Mouse (Mus musculus): Measurements from ENCODE around the gene Hoxc9. TPM values are rescaled to one million over a fixed set of nuclear protein-coding genes. Genes with fewer than 3 reads are reported as not detected.

Hoxc9 gene
- polyA plus RNA-seq, 1 experiment, result 0.22 TPM

GRCm38 (mm10) chr15:103009265-103010111 lies 33.2 kb downstream of the Hoxc9 start:
- H3K27me3 ChIP-seq (ENCODE audit: control insufficient read depth, insufficient read depth, low read length), result peaks cover 64% of the 10 kb centered on the region
- H3K4me3 ChIP-seq (ENCODE audit: low read depth, low read length), result peak overlapping the region; percentile 54
- no peak for TF ChIP-seq CTCF (IDR thresholded peaks at IDR 0.05; ENCODE audit: extremely low read depth, insufficient read length, insufficient replicate concordance, low read depth, low read length)
- TF ChIP-seq POLR2A (IDR thresholded peaks at IDR 0.05; ENCODE audit: low read depth, low read length), result no peak
- WGBS, result 4% methylated on average over 27 of the region's 27 CpGs
- peak overlapping the region; percentile 68 for H3K27ac ChIP-seq (ENCODE audit: insufficient read depth, low read depth, low read length)
- H3K36me3 ChIP-seq (ENCODE audit: control insufficient read depth, insufficient read depth, low read length), result no peaks in the 10 kb centered on the region
- H3K4me1 ChIP-seq (ENCODE audit: control insufficient read depth, insufficient read depth, insufficient read length, low read length), result peaks cover 2% of the 10 kb centered on the region

GRCm38 (mm10) chr15:103010112-103010846 lies 34.0 kb downstream of the Hoxc9 start:
- peaks cover 2% of the 10 kb centered on the region for H3K4me1 ChIP-seq (ENCODE audit: control insufficient read depth, insufficient read depth, insufficient read length, low read length)
- 6% methylated on average over 31 of the region's 31 CpGs for WGBS
- H3K27me3 ChIP-seq (ENCODE audit: control insufficient read depth, insufficient read depth, low read length), result peaks cover 71% of the 10 kb centered on the region
- H3K27ac ChIP-seq (ENCODE audit: insufficient read depth, low read depth, low read length), result peak overlapping the region; percentile 68
- TF ChIP-seq CTCF (IDR thresholded peaks at IDR 0.05; ENCODE audit: extremely low read depth, insufficient read length, insufficient replicate concordance, low read depth, low read length) (no peak), POLR2A (IDR thresholded peaks at IDR 0.05; ENCODE audit: low read depth, low read length) (no peak)
- peak overlapping the region; percentile 54 for H3K4me3 ChIP-seq (ENCODE audit: low read depth, low read length)
- no peaks in the 10 kb centered on the region for H3K36me3 ChIP-seq (ENCODE audit: control insufficient read depth, insufficient read depth, low read length)

- Histone ChIP-seq H3K27me3 (ENCODE audit: control insufficient read depth, insufficient read depth, low read length) (peaks cover 71% of the 10 kb centered on the region), H3K4me3 (ENCODE audit: low read depth, low read length) (peak overlapping the region; percentile 54), H3K36me3 (ENCODE audit: control insufficient read depth, insufficient read depth, low read length) (no peaks in the 10 kb centered on the region), H3K27ac (ENCODE audit: insufficient read depth, low read depth, low read length) (peak overlapping the region; percentile 68; the same call in 1 of the 2 replicates), H3K4me1 (ENCODE audit: control insufficient read depth, insufficient read depth, insufficient read length, low read length) (peaks cover 2% of the 10 kb centered on the region)
- TF ChIP-seq CTCF (IDR thresholded peaks at IDR 0.05; ENCODE audit: extremely low read depth, insufficient read length, insufficient replicate concordance, low read depth, low read length) (no peak), POLR2A (IDR thresholded peaks at IDR 0.05; ENCODE audit: low read depth, low read length) (no peak)
- WGBS, result 7% methylated on average over 28 of the region's 28 CpGs
These were observed 34.8 kb downstream of the Hoxc9 start for GRCm38 (mm10) chr15:103010847-103011555.

GRCm38 (mm10) chr15:103011928-103012486 lies 35.8 kb downstream of the Hoxc9 start:
- Histone ChIP-seq H3K4me1 (ENCODE audit: control insufficient read depth, insufficient read depth, insufficient read length, low read length) (peaks cover 2% of the 10 kb centered on the region), H3K27ac (ENCODE audit: insufficient read depth, low read depth, low read length) (peak overlapping the region; percentile 16; the same call in 1 of the 2 replicates), H3K27me3 (ENCODE audit: control insufficient read depth, insufficient read depth, low read length) (peaks cover 66% of the 10 kb centered on the region), H3K36me3 (ENCODE audit: control insufficient read depth, insufficient read depth, low read length) (no peaks in the 10 kb centered on the region), H3K4me3 (ENCODE audit: low read depth, low read length) (peak overlapping the region; percentile 40)
- TF ChIP-seq CTCF (IDR thresholded peaks at IDR 0.05; ENCODE audit: extremely low read depth, insufficient read length, insufficient replicate concordance, low read depth, low read length), result no peak
- TF ChIP-seq POLR2A (IDR thresholded peaks at IDR 0.05; ENCODE audit: low read depth, low read length), result no peak
- WGBS, result 15% methylated on average over 26 of the region's 26 CpGs

GRCm38 (mm10) chr15:103013238-103013984 lies 37.2 kb downstream of the Hoxc9 start:
- H3K27ac ChIP-seq (ENCODE audit: insufficient read depth, low read depth, low read length), result peak overlapping the region; percentile 80
- no peak for TF ChIP-seq POLR2A (IDR thresholded peaks at IDR 0.05; ENCODE audit: low read depth, low read length)
- peak; percentile 78; the same call in 1 of the 2 replicates for TF ChIP-seq CTCF (IDR thresholded peaks at IDR 0.05; ENCODE audit: extremely low read depth, insufficient read length, insufficient replicate concordance, low read depth, low read length)
- H3K4me1 ChIP-seq (ENCODE audit: control insufficient read depth, insufficient read depth, insufficient read length, low read length), result peaks cover 2% of the 10 kb centered on the region
- peaks cover 73% of the 10 kb centered on the region for H3K27me3 ChIP-seq (ENCODE audit: control insufficient read depth, insufficient read depth, low read length)
- no peaks in the 10 kb centered on the region for H3K36me3 ChIP-seq (ENCODE audit: control insufficient read depth, insufficient read depth, low read length)
- WGBS, result 7% methylated on average over 17 of the region's 17 CpGs
- H3K4me3 ChIP-seq (ENCODE audit: low read depth, low read length), result 0 out of 2 replicates have a peak overlapping the region, but pooled peaks have one; percentile 8

All from small intestine, adult 2 months (tissue).